Mouse (Mus musculus): Measurements from ENCODE around the gene Gdpd5. TPM values are rescaled to one million over a fixed set of nuclear protein-coding genes. Genes with fewer than 3 reads are reported as not detected.

The Gdpd5 gene
- total and polyA plus RNA-seq, 3 experiments = 0.15 to 0.26 TPM; not detected in 1

DNA sequence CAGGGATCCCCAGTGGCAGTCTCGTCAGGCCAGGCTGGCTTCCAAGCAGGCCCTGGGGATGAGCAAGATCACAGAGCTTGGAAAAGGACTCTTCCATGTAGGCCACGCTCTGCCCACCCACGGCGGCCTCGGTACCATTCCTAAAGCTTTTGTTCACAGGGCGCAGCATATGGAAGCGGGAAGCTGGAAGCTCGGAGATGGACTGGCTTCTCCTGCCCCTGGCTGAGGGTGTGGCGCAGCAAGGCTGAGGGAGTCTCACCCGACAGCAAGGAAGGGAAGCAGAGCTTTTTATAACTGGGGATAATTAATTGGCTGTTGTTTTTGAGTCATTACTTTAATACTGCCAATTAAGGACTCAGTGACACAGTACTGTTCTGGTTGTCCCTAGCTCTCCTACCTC is 45.8 kb downstream of the Gdpd5 start:
- no peaks in the 10 kb centered on the region for H3K36me3 ChIP-seq (ENCODE audit: control insufficient read depth in 1 of 2, insufficient read depth in 2 of 2, low read length in 2 of 2)
- no peaks in the 10 kb centered on the region; a peak in 1 of 4 replicates for H3K4me1 ChIP-seq (ENCODE audit: control insufficient read depth in 1 of 2, insufficient read depth in 2 of 2, low read length in 2 of 2)
- H3K9ac ChIP-seq (ENCODE audit: control insufficient read depth, low read depth, low read length, poor library complexity, severe bottlenecking) = no peak overlapping the region
- no peak for DNase-seq (ENCODE audit: low read depth, low spot score)
- H3K27ac ChIP-seq (ENCODE audit: control insufficient read depth, low read depth, low read length) = no peak overlapping the region
- no peaks in the 10 kb centered on the region for H3K9me3 ChIP-seq (replicated peaks; ENCODE audit: insufficient read depth, low read length)
- H3K79me2 ChIP-seq (ENCODE audit: control insufficient read depth, insufficient read depth, low read length, poor library complexity) = no peaks in the 10 kb centered on the region
- H3K4me3 ChIP-seq (ENCODE audit: control insufficient read depth in 1 of 2, insufficient read depth in 1 of 2, low read depth in 2 of 2, low read length in 2 of 2) = no peak overlapping the region
- H3K27me3 ChIP-seq (ENCODE audit: control insufficient read depth in 1 of 2, insufficient read depth in 2 of 2, low read length in 2 of 2) = peaks cover 0 to 10% of the 10 kb centered on the region in 2 experiments; a peak in 3 of 4 replicates
- TF ChIP-seq UBTF (IDR thresholded peaks at IDR 0.05; ENCODE audit: borderline replicate concordance, insufficient read depth, low read depth, low read length) (no peak), TAL1 (IDR thresholded peaks at IDR 0.05; ENCODE audit: low read length) (no peak), GATA1 (IDR thresholded peaks at IDR 0.05; ENCODE audit: low read depth, low read length) (no peak), TCF12 (IDR thresholded peaks at IDR 0.05; ENCODE audit: low read depth, low read length) (no peak), MAFK (IDR thresholded peaks at IDR 0.05; ENCODE audit: borderline replicate concordance, low read depth, low read length) (no peak), E2F4 (IDR thresholded peaks at IDR 0.05; ENCODE audit: borderline replicate concordance, low read depth, low read length) (no peak), CHD2 (IDR thresholded peaks at IDR 0.05; ENCODE audit: low read length) (no peak), ELF1 (IDR thresholded peaks at IDR 0.05; ENCODE audit: low read depth, low read length) (no peak), NELFE (IDR thresholded peaks at IDR 0.05; ENCODE audit: low read depth, low read length) (no peak), MEF2A (IDR thresholded peaks at IDR 0.05; ENCODE audit: extremely low read depth, insufficient replicate concordance, low read depth, low read length, poor library complexity, severe bottlenecking) (no peak), POLR2A (IDR thresholded peaks at IDR 0.05; ENCODE audit: control insufficient read depth in 1 of 2, insufficient read depth in 1 of 2, low read depth in 1 of 2, low read length in 2 of 2, poor library complexity in 1 of 2) (no peak), ETS1 (IDR thresholded peaks at IDR 0.05; ENCODE audit: low read depth, low read length) (no peak), JUND (IDR thresholded peaks at IDR 0.05; ENCODE audit: low read depth, low read length) (no peak), MXI1 (IDR thresholded peaks at IDR 0.05; ENCODE audit: low read depth, low read length) (no peak), CHD1 (IDR thresholded peaks at IDR 0.05; ENCODE audit: low read depth, low read length) (no peak), ZC3H11A (IDR thresholded peaks at IDR 0.05; ENCODE audit: low read depth, low read length) (no peak), MYC (IDR thresholded peaks at IDR 0.05; ENCODE audit: low read depth, low read length) (no peak)

GRCm38 (mm10) chr7:99427987-99428386 is 46.8 kb downstream of the Gdpd5 start:
- DNase-seq (ENCODE audit: low read depth, low spot score) = no peak
- no peaks in the 10 kb centered on the region for H3K79me2 ChIP-seq (ENCODE audit: control insufficient read depth, insufficient read depth, low read length, poor library complexity)
- H3K4me3 ChIP-seq (ENCODE audit: control insufficient read depth in 1 of 2, insufficient read depth in 1 of 2, low read depth in 2 of 2, low read length in 2 of 2) = no peak overlapping the region
- H3K36me3 ChIP-seq (ENCODE audit: control insufficient read depth in 1 of 2, insufficient read depth in 2 of 2, low read length in 2 of 2) = no peaks in the 10 kb centered on the region
- H3K27ac ChIP-seq (ENCODE audit: control insufficient read depth, low read depth, low read length) = no peak overlapping the region
- TF ChIP-seq ELF1 (IDR thresholded peaks at IDR 0.05; ENCODE audit: low read depth, low read length) (no peak), E2F4 (IDR thresholded peaks at IDR 0.05; ENCODE audit: borderline replicate concordance, low read depth, low read length) (no peak), MEF2A (IDR thresholded peaks at IDR 0.05; ENCODE audit: extremely low read depth, insufficient replicate concordance, low read depth, low read length, poor library complexity, severe bottlenecking) (no peak), CHD2 (IDR thresholded peaks at IDR 0.05; ENCODE audit: low read length) (no peak), RCOR1 (IDR thresholded peaks at IDR 0.05; ENCODE audit: low read depth, low read length) (no peak), GATA1 (IDR thresholded peaks at IDR 0.05; ENCODE audit: low read depth, low read length) (no peak), USF1 (IDR thresholded peaks at IDR 0.05; ENCODE audit: low read depth, low read length) (no peak), TAL1 (IDR thresholded peaks at IDR 0.05; ENCODE audit: low read length) (no peak)
- H3K4me1 ChIP-seq (ENCODE audit: control insufficient read depth in 1 of 2, insufficient read depth in 2 of 2, low read length in 2 of 2) = no peaks in the 10 kb centered on the region
- H3K27me3 ChIP-seq (ENCODE audit: control insufficient read depth in 1 of 2, insufficient read depth in 2 of 2, low read length in 2 of 2) = peaks cover 0 to 10% of the 10 kb centered on the region in 2 experiments; a peak in 3 of 4 replicates
- H3K9ac ChIP-seq (ENCODE audit: control insufficient read depth, low read depth, low read length, poor library complexity, severe bottlenecking) = no peak overlapping the region
- H3K9me3 ChIP-seq (replicated peaks; ENCODE audit: insufficient read depth, low read length) = no peaks in the 10 kb centered on the region
